Mouse (Mus musculus): ENCODE data around the gene Gli1.

Gene Gli1

GRCm38 (mm10) chr10:127341891-127342639 is at the start of gene Gli1:
Gene Gli1 (minus strand): TSS chr10:127341974.
- peak; percentile 95 for DNase-seq (ENCODE audit: low read depth)

- DNase-seq (ENCODE audit: low read depth): peak; percentile 18
These were observed 40.0 kb upstream of the Gli1 start for GRCm38 (mm10) chr10:127381743-127382134.

- DNase-seq (ENCODE audit: low read depth): peak; percentile 74
These were observed 39.3 kb upstream of the Gli1 start for GRCm38 (mm10) chr10:127380767-127381742.

- peak; percentile 94 for DNase-seq (ENCODE audit: low read depth)
These were observed 38.5 kb upstream of the Gli1 start, which contains the start of gene R3hdm2 for GRCm38 (mm10) chr10:127380251-127380691. Gene R3hdm2 (plus strand): TSS chr10:127380327.

- DNase-seq (ENCODE audit: low read depth): no peak
These were observed 37.9 kb upstream of the Gli1 start for GRCm38 (mm10) chr10:127379654-127380053.

- no peak for DNase-seq (ENCODE audit: low read depth)
These were observed 35.9 kb upstream of the Gli1 start for GRCm38 (mm10) chr10:127377700-127378099.

- DNase-seq (ENCODE audit: low read depth): no peak
These were observed 29.2 kb upstream of the Gli1 start for GRCm38 (mm10) chr10:127371023-127371422.

- no peak for DNase-seq (ENCODE audit: low read depth)
These were observed 28.4 kb upstream of the Gli1 start, which contains the start of gene Inhbc for GRCm38 (mm10) chr10:127369834-127370820. Gene Inhbc (minus strand): TSS chr10:127370431.

GRCm38 (mm10) chr10:127368273-127368672 is 26.5 kb upstream of the Gli1 start:
- DNase-seq (ENCODE audit: low read depth): no peak

- DNase-seq (ENCODE audit: low read depth): no peak
These were observed 25.3 kb upstream of the Gli1 start for GRCm38 (mm10) chr10:127367116-127367515.

GRCm38 (mm10) chr10:127360714-127361113 is 18.9 kb upstream of the Gli1 start:
- no peak for DNase-seq (ENCODE audit: low read depth)

GRCm38 (mm10) chr10:127355336-127355735 is 13.6 kb upstream of the Gli1 start:
- DNase-seq (ENCODE audit: low read depth): no peak

- no peak for DNase-seq (ENCODE audit: low read depth)
These were observed 12.4 kb upstream of the Gli1 start, which contains the start of gene Inhbe for GRCm38 (mm10) chr10:127353909-127354895. Gene Inhbe (minus strand): TSS chr10:127354411.

- DNase-seq (ENCODE audit: low read depth): no peak
These were observed 11.0 kb upstream of the Gli1 start for GRCm38 (mm10) chr10:127352766-127353165.

- no peak for DNase-seq (ENCODE audit: low read depth)
These were observed 10.4 kb upstream of the Gli1 start for GRCm38 (mm10) chr10:127352187-127352586.

- no peak for DNase-seq (ENCODE audit: low read depth)
These were observed 9.9 kb upstream of the Gli1 start for GRCm38 (mm10) chr10:127351719-127352118.

GRCm38 (mm10) chr10:127351285-127351595 is 9.5 kb upstream of the Gli1 start:
- DNase-seq (ENCODE audit: low read depth): no peak

- DNase-seq (ENCODE audit: low read depth): peak; percentile 85
These were observed 9.0 kb upstream of the Gli1 start for GRCm38 (mm10) chr10:127350594-127351284.

GRCm38 (mm10) chr10:127349810-127350209 is 8.0 kb upstream of the Gli1 start:
- no peak for DNase-seq (ENCODE audit: low read depth)

GRCm38 (mm10) chr10:127348957-127349356 is 7.2 kb upstream of the Gli1 start:
- DNase-seq (ENCODE audit: low read depth): peak; percentile 61
